Mouse (Mus musculus): ENCODE results near the gene Man1c1.

- no peak for TF ChIP-seq CTCF (IDR thresholded peaks at IDR 0.05; ENCODE audit: low read depth, low read length)
- TF ChIP-seq POLR2A (IDR thresholded peaks at IDR 0.05; ENCODE audit: borderline replicate concordance, low read depth, low read length), result no peak
Measured at GRCm38 (mm10) chr4:134705311-134705710, 1.2 kb upstream of the Man1c1 start.

All from bone marrow macrophage, adult 2 months (primary cell).